Mouse (Mus musculus) lung, adult 2 months (tissue): Measurements from ENCODE around the gene Stom. TPM values are rescaled to one million over a fixed set of nuclear protein-coding genes. Genes with fewer than 3 reads are reported as not detected.
A peak's percentile ranks its signal among the peaks of the same experiment; 100 is the strongest.

Experiments
- DNase-seq: peaks from one replicate; pipeline ENCODE4 v3.0.0; 2022
- H3K4me1 ChIP-seq: fragments of 200-500 bp; 2 replicates; pipeline ENCODE4 v1.6.1; 2011; ENCODE audit warnings: low read length; ENCODE audit not compliant: control insufficient read depth, insufficient read depth
- H3K4me3 ChIP-seq: fragments of 200-500 bp; replicated peaks from 2 replicates; pipeline ENCODE3; 2011; ENCODE audit warnings: low read depth, mild to moderate bottlenecking, control low read depth, low read length; ENCODE audit errors: extremely low read depth
- CTCF ChIP-seq: fragments of 200-500 bp; IDR thresholded peaks from 2 replicates; pipeline ENCODE4 v1.5.1; 2011; ENCODE audit warnings: mild to moderate bottlenecking, low read length, control low read depth; ENCODE audit not compliant: insufficient read depth
- POLR2A ChIP-seq: fragments of 200-500 bp; IDR thresholded peaks from 2 replicates; pipeline ENCODE4 v1.6.1; 2011; ENCODE audit warnings: low read depth, mild to moderate bottlenecking, control low read depth, low read length, borderline replicate concordance; ENCODE audit errors: extremely low read depth
- WGBS: fragments of 180-500 bp; shearing (Covaris S2); methylation state at CpG from one replicate; pipeline ENCODE4 v1.1.7; 2018; 5-methylcytosine and 5-hydroxymethylcytosine counted together
- polyA plus RNA-seq: library from polyadenylated mRNA; depleted of rRNA; stranded (reverse); fragments of >200 nt; gene quantifications from 2 replicates; pipeline ENCODE4 v1.2.3, GENCODE M21; 2012

Gene Stom
- polyA plus RNA-seq, 1 experiment, result 69.5 TPM

DNA sequence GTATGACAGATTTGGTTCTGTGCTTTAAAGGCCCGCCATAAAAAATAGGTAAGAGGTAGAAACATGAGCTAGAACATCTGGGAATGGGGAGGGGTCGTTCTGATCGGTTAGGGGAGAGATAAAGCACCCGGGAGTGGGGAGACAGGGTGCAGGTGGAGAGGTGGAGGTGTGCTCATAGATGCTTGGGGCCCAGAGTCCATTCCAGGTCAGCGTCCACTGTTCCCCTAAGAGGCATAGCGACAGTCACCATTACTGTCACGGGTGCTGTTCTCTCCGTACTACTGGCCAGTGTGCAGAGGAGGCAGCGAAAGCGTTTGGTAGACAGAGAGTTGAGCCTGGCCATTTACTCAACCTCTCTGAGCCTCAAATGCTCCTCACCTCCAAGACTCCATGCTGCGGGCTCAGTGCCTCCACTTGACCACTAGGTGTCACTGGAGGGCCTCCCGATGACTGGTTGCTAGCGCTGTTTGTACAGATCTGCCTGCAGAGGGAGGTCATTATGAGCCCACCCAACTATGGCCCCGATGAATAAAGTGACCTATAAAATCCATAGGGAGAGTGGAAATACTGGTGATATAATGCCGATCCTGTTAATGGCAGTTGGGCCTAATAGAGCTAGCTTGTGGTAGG is 39.0 kb downstream of the Stom start:
- no peak overlapping the region for H3K4me3 ChIP-seq
- WGBS, result 21% methylated on average over 15 of the region's 15 CpGs
- no peaks in the 10 kb centered on the region; the same call in 1 of the 2 replicates for H3K4me1 ChIP-seq
- peak; percentile 100 for TF ChIP-seq CTCF
- TF ChIP-seq POLR2A, result peak; percentile 31; the same call in 1 of the 2 replicates
- DNase-seq, result peak; percentile 83

DNA sequence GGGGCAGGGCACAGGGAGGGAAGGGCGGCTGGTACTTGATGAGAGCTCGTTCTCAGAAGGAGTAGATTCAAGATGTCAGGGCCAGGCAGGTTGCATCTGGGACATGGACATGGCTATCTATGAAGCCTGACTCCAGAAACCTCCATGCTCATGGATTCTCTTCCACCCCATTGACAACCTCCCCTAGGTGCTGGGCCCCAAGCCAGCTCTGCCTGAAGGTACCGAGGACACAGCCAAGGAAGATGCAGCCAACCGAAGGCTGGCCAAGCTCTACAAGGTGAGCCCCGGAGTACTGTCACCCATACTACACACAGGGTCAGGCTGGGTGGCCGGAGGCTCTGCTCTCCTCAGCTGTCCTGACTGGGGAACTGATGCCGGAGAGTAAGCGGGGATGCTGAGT is 43.5 kb downstream of the Stom start:
- H3K4me1 ChIP-seq, result peaks cover 3% of the 10 kb centered on the region; the same call in 1 of the 2 replicates
- 84% methylated on average over 8 of the region's 8 CpGs for WGBS
- H3K4me3 ChIP-seq, result no peak overlapping the region
- no peak for TF ChIP-seq CTCF
- no peak for DNase-seq

DNA sequence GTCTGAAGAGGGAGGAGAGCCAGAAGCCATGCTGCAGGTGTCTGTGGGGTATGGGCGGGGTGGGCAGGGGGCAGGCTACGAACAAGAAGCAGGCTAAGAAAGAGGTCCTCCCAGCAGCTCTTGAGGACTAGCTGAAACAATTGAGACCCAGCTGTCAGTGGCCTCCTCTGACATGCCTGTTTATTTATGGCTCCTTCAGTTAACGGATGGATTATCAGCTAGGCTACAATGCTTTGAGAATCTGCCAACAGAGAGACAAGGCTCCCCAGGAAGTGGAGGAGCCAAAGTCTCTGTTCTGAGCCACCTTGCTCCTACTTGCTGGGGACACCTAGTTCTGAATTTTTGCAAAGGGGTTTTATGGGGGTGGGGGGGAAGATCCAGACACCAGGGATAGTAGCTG is 44.1 kb downstream of the Stom start:
- H3K4me3 ChIP-seq, result no peak overlapping the region
- WGBS, result 65% methylated on average over 3 of the region's 3 CpGs
- TF ChIP-seq POLR2A (no peak), CTCF (no peak)
- no peak for DNase-seq
- peaks cover 3% of the 10 kb centered on the region; the same call in 1 of the 2 replicates for H3K4me1 ChIP-seq

DNA sequence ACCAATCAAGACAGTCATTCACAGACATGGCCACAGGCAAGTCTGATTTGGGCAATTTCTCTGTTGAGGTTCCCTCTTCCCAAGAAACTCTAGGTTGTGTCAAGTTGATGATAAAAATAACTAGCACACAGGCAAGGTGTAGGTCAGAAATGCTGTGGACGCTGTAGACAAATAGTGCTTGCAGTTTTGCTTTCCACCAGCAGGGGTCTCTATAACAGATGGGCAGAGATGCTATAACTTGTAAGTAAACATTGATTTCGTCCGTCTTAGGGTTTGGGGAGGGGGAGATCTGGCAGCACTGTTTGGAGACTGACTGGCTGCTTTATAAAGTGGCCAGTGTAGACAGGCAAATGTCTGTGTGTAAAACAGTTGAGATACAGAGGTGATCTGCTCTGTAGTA is 44.9 kb downstream of the Stom start:
- 17% methylated on average over 3 of the region's 3 CpGs for WGBS
- DNase-seq, result no peak
- TF ChIP-seq CTCF (0 out of 2 replicates have a peak, but pooled peaks have one; percentile 19), POLR2A (no peak)
- Histone ChIP-seq H3K4me1 (peaks cover 3% of the 10 kb centered on the region; the same call in 1 of the 2 replicates), H3K4me3 (no peak overlapping the region)

DNA sequence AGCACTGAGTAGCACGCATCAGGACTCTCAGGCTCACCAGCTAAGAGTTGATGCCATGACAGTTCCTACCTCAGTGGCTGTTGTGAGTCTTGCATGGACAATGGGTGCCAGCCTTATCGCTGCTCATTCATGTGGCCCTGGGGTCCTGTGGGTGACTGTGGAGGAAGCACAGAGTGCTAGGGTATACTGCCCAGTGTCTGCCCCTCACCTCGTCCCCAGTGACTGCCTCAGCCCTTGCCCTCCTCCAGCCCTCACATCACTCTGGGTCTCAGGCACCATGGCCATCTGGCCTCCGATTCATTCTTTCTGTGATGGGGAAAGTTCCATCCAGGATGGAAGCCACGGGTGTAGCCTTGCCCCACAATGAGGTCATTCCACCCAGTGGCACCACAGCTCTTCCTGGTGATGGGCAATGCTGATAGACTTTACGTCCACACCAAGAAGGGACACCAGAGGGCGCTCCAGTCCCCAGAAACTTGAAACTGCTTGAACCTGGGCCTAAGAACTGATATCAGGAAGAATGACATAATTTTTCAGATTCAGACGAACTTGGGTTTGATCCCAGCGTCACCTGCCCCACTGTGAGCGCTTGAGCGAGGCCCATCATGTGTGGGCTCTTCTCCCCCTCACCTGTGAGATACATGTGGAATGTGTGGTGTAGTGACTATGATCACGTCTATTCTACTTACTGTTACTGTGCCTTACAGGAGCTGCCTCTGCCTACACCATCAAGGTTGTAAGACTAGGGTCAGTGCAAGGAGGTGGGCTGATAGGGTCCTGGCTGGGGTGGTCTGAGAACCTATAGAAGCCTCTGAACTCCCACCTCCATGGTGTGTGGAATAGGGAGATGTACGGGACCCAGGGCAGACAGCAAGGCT is 47.8 kb downstream of the Stom start:
- Histone ChIP-seq H3K4me1 (peaks cover 8% of the 10 kb centered on the region), H3K4me3 (no peak overlapping the region)
- TF ChIP-seq POLR2A (peak; percentile 12; the same call in 1 of the 2 replicates), CTCF (peak; percentile 83)
- 36% methylated on average over 13 of the region's 13 CpGs for WGBS
- peak; percentile 85 for DNase-seq

DNA sequence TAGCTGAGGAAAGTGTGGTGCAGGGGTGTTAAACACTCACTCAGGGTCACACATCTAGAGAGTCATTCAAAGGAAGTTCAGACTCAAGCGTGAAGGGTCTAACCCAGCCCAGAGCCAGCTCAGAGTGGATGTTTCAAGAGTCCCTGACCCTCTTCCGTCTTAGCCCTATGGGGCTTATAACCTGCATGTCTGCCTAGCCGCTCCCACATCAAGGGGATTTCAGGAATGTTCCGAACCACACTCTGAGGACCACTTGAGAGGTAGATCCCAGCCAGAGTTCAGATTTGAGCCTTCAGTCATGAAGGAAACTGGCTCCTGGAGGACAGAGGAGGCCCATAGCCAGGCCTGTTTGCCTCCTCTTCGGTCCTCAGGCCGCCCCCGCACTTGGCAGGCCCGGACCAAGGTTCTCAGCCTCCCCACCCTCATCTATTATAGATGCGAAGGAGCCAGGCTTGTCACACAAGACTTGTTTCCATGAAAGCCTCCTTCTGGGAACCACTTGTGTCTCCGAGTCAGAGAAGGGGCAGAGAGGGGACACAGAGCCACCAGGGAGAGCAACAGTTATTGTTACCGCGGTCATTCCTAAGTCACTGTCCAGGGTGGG is 49.7 kb downstream of the Stom start:
- Histone ChIP-seq H3K4me3 (no peak overlapping the region), H3K4me1 (peaks cover 8% of the 10 kb centered on the region)
- TF ChIP-seq POLR2A (no peak), CTCF (no peak)
- DNase-seq, result peak; percentile 69
- WGBS, result 53% methylated on average over 12 of the region's 12 CpGs

DNA sequence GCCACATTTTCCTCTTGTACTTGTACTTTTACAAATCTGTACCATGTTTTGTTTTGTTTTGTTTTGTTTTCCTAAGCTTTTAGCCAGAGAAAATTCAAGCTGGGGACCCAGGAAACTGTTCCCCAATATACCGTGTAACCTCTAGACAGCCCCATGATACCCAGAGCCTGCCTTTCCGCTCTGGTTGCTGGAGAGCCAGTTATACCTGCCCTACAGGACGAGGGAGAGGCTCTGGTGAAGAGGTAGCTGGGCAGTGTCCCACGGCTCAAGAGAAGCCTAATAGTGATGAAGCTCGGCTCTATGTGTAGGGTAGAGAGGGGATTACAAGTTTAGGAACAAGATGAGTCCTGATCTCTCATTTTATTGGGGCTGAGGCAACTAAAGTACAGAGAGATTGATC is 51.6 kb downstream of the Stom start:
- TF ChIP-seq POLR2A (no peak), CTCF (no peak)
- H3K4me3 ChIP-seq, result no peak overlapping the region
- H3K4me1 ChIP-seq, result peaks cover 8% of the 10 kb centered on the region
- DNase-seq, result no peak
- WGBS, result 69% methylated on average over 5 of the region's 5 CpGs

DNA sequence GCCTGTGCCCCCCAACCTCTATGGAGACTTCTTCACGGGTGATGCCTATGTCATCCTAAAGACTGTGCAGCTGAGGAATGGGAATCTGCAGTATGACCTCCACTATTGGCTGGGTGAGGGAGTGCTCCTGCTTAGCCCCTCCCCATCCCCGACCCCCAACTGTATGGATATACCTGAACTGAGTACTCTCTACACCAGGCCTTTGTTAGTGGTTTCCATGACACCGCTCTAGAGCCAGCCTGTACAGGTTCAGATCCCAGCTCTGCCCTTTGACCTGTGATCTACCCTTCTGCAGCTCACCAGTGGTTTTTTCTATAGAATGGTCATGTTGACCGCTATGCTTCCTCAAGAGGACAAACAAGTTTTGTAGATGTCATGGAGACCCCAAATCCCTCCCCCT is 52.8 kb downstream of the Stom start:
- peak overlapping the region; percentile 6 for H3K4me3 ChIP-seq
- peaks cover 8% of the 10 kb centered on the region for H3K4me1 ChIP-seq
- WGBS, result 82% methylated on average over 4 of the region's 4 CpGs
- TF ChIP-seq CTCF, result no peak
- TF ChIP-seq POLR2A, result no peak
- no peak for DNase-seq

DNA sequence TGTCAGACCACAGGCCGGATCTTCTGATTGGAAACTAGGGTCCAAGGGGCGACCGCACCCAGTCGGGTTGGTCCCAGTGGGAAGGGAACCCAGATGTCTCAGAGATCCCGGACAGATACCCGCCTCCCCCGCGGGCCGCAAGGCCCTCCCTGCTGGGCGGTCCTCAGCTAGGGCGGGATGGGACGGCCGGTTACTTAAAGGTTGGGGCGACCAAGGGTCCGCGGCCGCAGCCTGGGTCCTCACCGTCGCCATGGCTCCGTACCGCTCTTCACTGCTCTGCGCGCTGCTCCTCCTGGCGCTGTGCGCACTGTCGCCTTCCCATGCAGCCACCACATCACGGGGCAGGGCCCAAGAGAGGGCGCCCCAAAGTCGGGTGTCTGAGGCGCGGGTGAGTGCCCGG is 54.6 kb downstream of the Stom start:
- DNase-seq, result peak; percentile 52
- peak overlapping the region; percentile 68 for H3K4me3 ChIP-seq
- no peak for TF ChIP-seq CTCF
- TF ChIP-seq POLR2A, result peak; percentile 96; the same call in 1 of the 2 replicates
- 9% methylated on average over 32 of the region's 32 CpGs for WGBS
- peaks cover 5% of the 10 kb centered on the region for H3K4me1 ChIP-seq

DNA sequence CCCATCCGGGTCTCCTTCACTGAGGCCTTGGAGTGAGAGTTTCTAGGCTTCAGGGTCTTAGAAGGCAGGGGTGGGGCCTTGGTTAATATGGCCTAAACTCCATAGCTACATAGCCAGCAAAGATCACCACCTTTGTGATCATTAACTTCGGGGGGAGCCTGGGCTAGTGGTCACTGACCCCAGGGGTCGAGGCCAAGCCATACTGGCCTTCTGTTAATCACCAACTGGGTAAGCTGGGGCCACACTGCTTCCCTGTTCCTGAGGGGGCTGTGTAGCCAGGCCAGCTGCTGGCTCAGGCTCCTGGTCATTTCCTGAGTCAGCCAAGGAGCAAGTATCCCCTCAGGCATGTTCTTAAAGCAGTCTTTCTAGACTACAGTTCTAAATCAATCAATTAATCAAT is 56.8 kb downstream of the Stom start:
- TF ChIP-seq CTCF (no peak), POLR2A (no peak)
- H3K4me3 ChIP-seq, result no peak overlapping the region
- no peaks in the 10 kb centered on the region; the same call in 1 of the 2 replicates for H3K4me1 ChIP-seq
- DNase-seq, result no peak
- WGBS, result 65% methylated on average over 3 of the region's 3 CpGs
